Mouse (Mus musculus) neural tube, embryonic 11.5 days (tissue): ENCODE results near the gene Astn1. TPM values are rescaled to one million over a fixed set of nuclear protein-coding genes. Genes with fewer than 3 reads are reported as not detected.

ENCODE experiments used
- ATAC-seq: fragments of 200-750 bp; cut with Nextera tagmentation; 2 replicates; pipeline ENCODE4 v1.8.0; 2017; ENCODE audit warnings: moderate number of reproducible peaks, mild to moderate bottlenecking, moderate TSS enrichment, moderate library complexity; ENCODE audit not compliant: insufficient read depth, low FRiP score, low TSS enrichment
- DNase-seq: peaks from one replicate; pipeline ENCODE4 v3.0.0-alpha.2; 2015; ENCODE audit warnings: low spot score
- H3K27ac ChIP-seq: fragments of 300-500 bp; sonication (generic); 2 replicates; pipeline ENCODE4 v1.5.1; 2014; ENCODE audit warnings: low read depth, mild to moderate bottlenecking, low read length
- H3K27me3 ChIP-seq: fragments of 300-500 bp; sonication (generic); 2 replicates; pipeline ENCODE4 v1.6.1; 2014; ENCODE audit warnings: mild to moderate bottlenecking, low read length, mixed read lengths; ENCODE audit not compliant: control insufficient read depth, insufficient read depth
- H3K36me3 ChIP-seq: fragments of 300-500 bp; sonication (generic); 2 replicates; pipeline ENCODE4 v1.6.1; 2014; ENCODE audit warnings: mild to moderate bottlenecking, low read length, moderate library complexity, mixed read lengths; ENCODE audit not compliant: control insufficient read depth, insufficient read depth
- H3K4me1 ChIP-seq: fragments of 300-500 bp; sonication (generic); 2 replicates; pipeline ENCODE4 v1.6.1; 2014; ENCODE audit warnings: low read length, mixed read lengths; ENCODE audit not compliant: control insufficient read depth, insufficient read depth
- H3K4me2 ChIP-seq: fragments of 300-500 bp; sonication (generic); 2 replicates; pipeline ENCODE4 v1.6.1; 2014; ENCODE audit warnings: low read depth, mild to moderate bottlenecking, moderate library complexity
- H3K4me3 ChIP-seq: fragments of 300-500 bp; sonication (generic); 2 replicates; pipeline ENCODE4 v1.5.1; 2014; ENCODE audit warnings: low read depth, low read length
- H3K9ac ChIP-seq: fragments of 300-500 bp; sonication (generic); 2 replicates; pipeline ENCODE4 v1.6.1; 2014; ENCODE audit warnings: mild to moderate bottlenecking, low read length
- H3K9me3 ChIP-seq: fragments of 300-500 bp; sonication (generic); 2 replicates; pipeline ENCODE4 v1.6.1; 2016; ENCODE audit warnings: low read length; ENCODE audit not compliant: control insufficient read depth
- WGBS: fragments of 180-500 bp; shearing (Covaris S2); extraction: QIAGEN DNeasy Blood & Tissue Kit; methylation state at CpG from one replicate; pipeline ENCODE4 v1.1.7; 2014; 5-methylcytosine and 5-hydroxymethylcytosine counted together
- polyA plus RNA-seq: library from polyadenylated mRNA; unstranded; fragments of >200 nt; fragmentation: Nextera tagmentation; extraction: Ambion mirVana; gene quantifications from 2 replicates; pipeline ENCODE4 v1.2.1, GENCODE M21; 2014

Astn1 gene
- polyA plus RNA-seq, 1 experiment from 2014 or later: 15.8 TPM

GRCm38 (mm10) chr1:158493289-158493688 is 131.2 kb downstream of the Astn1 start:
- Histone ChIP-seq H3K4me3 (no peak overlapping the region), H3K4me1 (peaks cover 9% of the 10 kb centered on the region), H3K9me3 (no peaks in the 10 kb centered on the region), H3K27ac (no peak overlapping the region), H3K27me3 (no peaks in the 10 kb centered on the region), H3K36me3 (no peaks in the 10 kb centered on the region), H3K4me2 (no peak overlapping the region), H3K9ac (no peak overlapping the region)
- no peak for DNase-seq
- no peak for ATAC-seq
- WGBS: 73% methylated on average over 3 of the region's 3 CpGs

GRCm38 (mm10) chr1:158500140-158500539 is 138.1 kb downstream of the Astn1 start:
- no peaks in the 10 kb centered on the region for H3K36me3 ChIP-seq
- H3K27me3 ChIP-seq: no peaks in the 10 kb centered on the region
- no peak overlapping the region for H3K9ac ChIP-seq
- H3K27ac ChIP-seq: no peak overlapping the region
- no peak for ATAC-seq
- WGBS: 37% methylated on average over 4 of the region's 4 CpGs
- H3K4me2 ChIP-seq: no peak overlapping the region
- no peaks in the 10 kb centered on the region for H3K9me3 ChIP-seq
- no peak overlapping the region for H3K4me3 ChIP-seq
- peaks cover 7% of the 10 kb centered on the region for H3K4me1 ChIP-seq
- DNase-seq: no peak

- Histone ChIP-seq H3K27ac (no peak overlapping the region; the same call in 1 of the 2 replicates), H3K36me3 (no peaks in the 10 kb centered on the region), H3K4me3 (no peak overlapping the region), H3K4me2 (no peak overlapping the region), H3K9me3 (no peaks in the 10 kb centered on the region), H3K9ac (no peak overlapping the region), H3K4me1 (peaks cover 7% of the 10 kb centered on the region), H3K27me3 (no peaks in the 10 kb centered on the region)
- DNase-seq (peak; percentile 48), ATAC-seq (no peak; the same call in 1 of the 2 replicates)
- WGBS: 20% methylated on average over 4 of the region's 4 CpGs
Measured at GRCm38 (mm10) chr1:158501019-158501418, 138.9 kb downstream of the Astn1 start.

GRCm38 (mm10) chr1:158507610-158508009 is 145.5 kb downstream of the Astn1 start:
- no peaks in the 10 kb centered on the region for H3K4me1 ChIP-seq
- no peak overlapping the region for H3K9ac ChIP-seq
- H3K27me3 ChIP-seq: no peaks in the 10 kb centered on the region
- H3K4me3 ChIP-seq: no peak overlapping the region
- WGBS: 67% methylated on average over 3 of the region's 3 CpGs
- no peaks in the 10 kb centered on the region for H3K9me3 ChIP-seq
- ATAC-seq (no peak), DNase-seq (no peak)
- no peak overlapping the region for H3K4me2 ChIP-seq
- no peaks in the 10 kb centered on the region for H3K36me3 ChIP-seq
- H3K27ac ChIP-seq: no peak overlapping the region

- Histone ChIP-seq H3K4me1 (no peaks in the 10 kb centered on the region), H3K36me3 (no peaks in the 10 kb centered on the region), H3K27ac (no peak overlapping the region), H3K4me3 (no peak overlapping the region), H3K27me3 (no peaks in the 10 kb centered on the region), H3K9me3 (no peaks in the 10 kb centered on the region), H3K9ac (no peak overlapping the region), H3K4me2 (no peak overlapping the region)
- 85% methylated on average over 4 of the region's 4 CpGs for WGBS
- ATAC-seq (no peak), DNase-seq (no peak)
Measured at GRCm38 (mm10) chr1:158509112-158509855, 147.2 kb downstream of the Astn1 start.

GRCm38 (mm10) chr1:158510478-158511207 is 148.6 kb downstream of the Astn1 start:
- Histone ChIP-seq H3K27me3 (no peaks in the 10 kb centered on the region), H3K36me3 (no peaks in the 10 kb centered on the region), H3K4me2 (no peak overlapping the region), H3K9me3 (no peaks in the 10 kb centered on the region), H3K4me1 (no peaks in the 10 kb centered on the region), H3K9ac (no peak overlapping the region), H3K27ac (no peak overlapping the region), H3K4me3 (no peak overlapping the region)
- ATAC-seq (no peak), DNase-seq (no peak)
- WGBS: 95% methylated on average over 15 of the region's 15 CpGs

GRCm38 (mm10) chr1:158512089-158512488 is 150.0 kb downstream of the Astn1 start:
- Histone ChIP-seq H3K4me3 (no peak overlapping the region), H3K27ac (no peak overlapping the region), H3K9me3 (no peaks in the 10 kb centered on the region), H3K4me2 (no peak overlapping the region), H3K9ac (no peak overlapping the region), H3K4me1 (no peaks in the 10 kb centered on the region), H3K36me3 (no peaks in the 10 kb centered on the region), H3K27me3 (no peaks in the 10 kb centered on the region)
- DNase-seq (no peak), ATAC-seq (no peak)

GRCm38 (mm10) chr1:158512636-158513035 is 150.6 kb downstream of the Astn1 start:
- 82% methylated on average over 6 of the region's 6 CpGs for WGBS
- H3K9ac ChIP-seq: no peak overlapping the region
- H3K9me3 ChIP-seq: no peaks in the 10 kb centered on the region
- H3K36me3 ChIP-seq: no peaks in the 10 kb centered on the region
- no peaks in the 10 kb centered on the region for H3K4me1 ChIP-seq
- ATAC-seq: no peak
- H3K27ac ChIP-seq: no peak overlapping the region
- DNase-seq: no peak
- no peak overlapping the region for H3K4me2 ChIP-seq
- no peak overlapping the region for H3K4me3 ChIP-seq
- no peaks in the 10 kb centered on the region for H3K27me3 ChIP-seq

GRCm38 (mm10) chr1:158513572-158513971 is 151.5 kb downstream of the Astn1 start:
- no peaks in the 10 kb centered on the region for H3K4me1 ChIP-seq
- no peak overlapping the region for H3K4me3 ChIP-seq
- H3K9ac ChIP-seq: no peak overlapping the region
- no peak for ATAC-seq
- no peak overlapping the region for H3K27ac ChIP-seq
- no peak overlapping the region for H3K4me2 ChIP-seq
- no peaks in the 10 kb centered on the region for H3K36me3 ChIP-seq
- DNase-seq: no peak
- H3K9me3 ChIP-seq: no peaks in the 10 kb centered on the region
- H3K27me3 ChIP-seq: no peaks in the 10 kb centered on the region
- WGBS: 90% methylated on average over 13 of the region's 13 CpGs
